Mouse (Mus musculus): Measurements from ENCODE around the gene Fxyd3. TPM values are rescaled to one million over a fixed set of nuclear protein-coding genes. Genes with fewer than 3 reads are reported as not detected.

The Fxyd3 gene
- polyA plus RNA-seq, 1 experiment = not detected

- Histone ChIP-seq H3K27ac (replicated peaks; ENCODE audit: low read depth, low read length) (no peak overlapping the region), H3K4me1 (ENCODE audit: control insufficient read depth, insufficient read depth, insufficient read length, low read length) (peaks cover 17% of the 10 kb centered on the region), H3K4me3 (ENCODE audit: insufficient read depth, low read depth, low read length) (no peak overlapping the region)
Measured at GRCm38 (mm10) chr7:31086175-31086755, 9.8 kb upstream of the Fxyd3 start.

DNA sequence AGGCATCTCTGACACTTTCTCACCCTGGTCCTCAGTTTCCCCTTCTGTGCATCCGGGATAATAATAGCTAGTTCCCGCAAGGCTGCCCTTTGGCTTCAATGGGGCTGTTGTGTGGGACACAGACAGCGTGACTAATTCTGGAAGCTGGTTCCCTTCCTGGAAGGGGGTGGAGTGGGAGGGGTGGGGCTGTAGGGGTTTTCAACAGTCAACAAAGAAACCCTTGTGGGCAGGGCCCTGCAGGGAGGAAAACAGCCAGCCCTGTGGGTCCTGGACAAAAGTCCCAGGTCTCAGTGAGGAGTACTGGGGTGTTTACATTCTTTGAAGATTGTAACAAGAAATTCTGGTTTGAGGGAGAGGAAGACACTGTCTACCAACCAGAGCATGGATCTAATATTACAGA lies 8.7 kb upstream of the Fxyd3 start:
- Histone ChIP-seq H3K4me3 (ENCODE audit: insufficient read depth, low read depth, low read length) (no peak overlapping the region), H3K27ac (replicated peaks; ENCODE audit: low read depth, low read length) (no peak overlapping the region; the same call in 1 of the 2 replicates), H3K4me1 (ENCODE audit: control insufficient read depth, insufficient read depth, insufficient read length, low read length) (peaks cover 17% of the 10 kb centered on the region)

DNA sequence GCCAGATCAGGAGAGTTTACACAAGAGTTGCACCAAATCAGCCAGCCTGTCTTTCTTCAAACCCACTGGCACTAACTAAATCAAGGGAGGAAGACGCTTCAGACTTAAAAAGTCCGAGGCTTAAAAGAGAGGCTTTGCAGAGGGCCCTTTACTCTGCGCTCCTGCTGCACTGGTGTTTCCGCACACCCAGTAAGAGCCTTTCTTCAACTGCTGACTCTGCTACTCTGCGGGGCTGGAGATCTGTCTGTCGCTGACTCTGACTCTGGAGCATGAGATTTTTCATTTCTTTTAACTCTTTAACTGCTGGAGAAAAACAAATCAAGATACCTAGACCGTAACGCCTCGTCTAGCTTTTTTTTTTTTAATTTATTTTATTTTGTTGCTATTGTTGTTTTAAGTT lies 7.6 kb upstream of the Fxyd3 start:
- Histone ChIP-seq H3K27ac (replicated peaks; ENCODE audit: low read depth, low read length) (peak overlapping the region; percentile 81), H3K4me3 (ENCODE audit: insufficient read depth, low read depth, low read length) (no peak overlapping the region), H3K4me1 (ENCODE audit: control insufficient read depth, insufficient read depth, insufficient read length, low read length) (peaks cover 17% of the 10 kb centered on the region)

DNA sequence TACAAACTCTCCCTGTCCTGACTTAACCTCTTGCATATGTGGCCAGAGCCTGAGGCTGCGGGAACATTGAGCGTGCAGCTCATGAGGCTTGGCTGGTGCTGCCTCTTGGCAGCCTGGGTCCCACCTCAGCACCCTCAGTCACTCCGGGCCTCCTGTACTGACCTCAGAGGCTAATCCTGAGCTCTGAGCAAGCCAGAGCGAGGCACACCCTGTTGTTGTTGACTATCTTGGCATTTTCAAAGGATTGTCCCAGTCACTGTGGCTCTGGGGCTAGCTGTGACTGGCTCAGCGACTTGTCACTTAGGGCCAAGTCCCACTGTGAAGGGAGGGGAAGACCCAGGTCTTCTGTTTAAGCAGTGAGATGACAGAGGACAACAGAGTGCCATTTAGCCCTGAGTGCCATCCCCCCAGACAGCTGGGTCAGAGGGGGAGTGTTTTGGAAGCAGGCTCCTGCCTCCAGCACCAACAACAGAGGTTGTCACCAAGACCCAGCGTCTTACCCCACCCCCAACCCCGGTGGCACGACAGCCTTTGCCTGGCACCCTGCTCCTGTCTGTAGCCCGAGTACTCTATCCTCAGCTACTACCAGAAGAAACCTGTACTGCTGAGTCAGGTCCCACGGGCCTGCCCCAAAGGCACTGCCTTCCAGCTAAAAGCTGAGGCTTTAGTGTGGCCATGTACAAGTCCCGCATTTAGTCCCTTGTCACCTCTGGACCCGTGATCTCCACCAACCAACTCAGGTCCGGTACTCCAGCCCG lies 6.5 kb upstream of the Fxyd3 start:
- H3K27ac ChIP-seq (replicated peaks; ENCODE audit: low read depth, low read length) = peak overlapping the region; percentile 81
- no peak overlapping the region for H3K4me3 ChIP-seq (ENCODE audit: insufficient read depth, low read depth, low read length)
- H3K4me1 ChIP-seq (ENCODE audit: control insufficient read depth, insufficient read depth, insufficient read length, low read length) = peaks cover 17% of the 10 kb centered on the region

- Histone ChIP-seq H3K27ac (replicated peaks; ENCODE audit: low read depth, low read length) (peak overlapping the region; percentile 7), H3K4me1 (ENCODE audit: control insufficient read depth, insufficient read depth, insufficient read length, low read length) (peaks cover 17% of the 10 kb centered on the region), H3K4me3 (ENCODE audit: insufficient read depth, low read depth, low read length) (no peak overlapping the region)
Measured at GRCm38 (mm10) chr7:31082106-31082505, 5.6 kb upstream of the Fxyd3 start.

DNA sequence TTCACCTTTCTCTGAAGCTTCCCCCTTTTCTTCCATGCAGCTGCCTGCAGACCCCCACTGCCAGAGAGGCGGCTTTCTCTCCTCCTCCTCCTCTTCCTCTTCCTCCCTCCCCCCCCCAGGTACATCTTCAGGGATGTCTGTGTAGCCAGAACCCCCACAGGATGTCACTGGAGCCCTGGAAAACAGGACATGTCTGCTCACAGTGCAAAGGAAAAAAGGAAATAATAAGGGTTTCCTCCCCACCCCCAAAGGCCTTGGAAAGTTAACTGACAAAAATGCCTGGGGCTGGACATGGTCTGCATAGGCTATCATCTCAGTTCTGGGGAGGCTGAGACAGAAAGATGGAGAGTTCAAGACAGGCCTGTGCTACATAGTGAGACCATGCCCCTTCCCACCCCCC lies 4.6 kb upstream of the Fxyd3 start:
- Histone ChIP-seq H3K4me1 (ENCODE audit: control insufficient read depth, insufficient read depth, insufficient read length, low read length) (peaks cover 15% of the 10 kb centered on the region), H3K27ac (replicated peaks; ENCODE audit: low read depth, low read length) (no peak overlapping the region), H3K4me3 (ENCODE audit: insufficient read depth, low read depth, low read length) (no peak overlapping the region)

DNA sequence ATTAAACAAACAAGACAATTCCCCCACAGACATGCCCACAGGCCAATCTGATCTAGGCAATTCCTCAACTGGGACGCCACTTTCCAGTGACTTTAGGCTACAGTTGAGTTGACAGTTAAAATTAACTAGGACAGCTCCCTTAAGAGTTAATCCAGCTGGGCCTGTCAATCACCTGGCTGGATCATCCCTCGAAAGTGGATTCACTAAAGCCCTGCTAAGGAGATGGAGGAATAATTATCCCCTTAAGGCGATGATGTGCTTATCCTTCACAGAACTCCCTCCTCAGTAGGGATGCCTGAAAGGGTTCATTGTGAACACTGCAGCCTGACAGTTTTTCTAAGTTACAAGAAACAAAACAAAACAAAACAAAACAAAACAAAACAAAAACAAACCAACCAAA lies 4.1 kb upstream of the Fxyd3 start:
- Histone ChIP-seq H3K27ac (replicated peaks; ENCODE audit: low read depth, low read length) (no peak overlapping the region), H3K4me3 (ENCODE audit: insufficient read depth, low read depth, low read length) (no peak overlapping the region)

DNA sequence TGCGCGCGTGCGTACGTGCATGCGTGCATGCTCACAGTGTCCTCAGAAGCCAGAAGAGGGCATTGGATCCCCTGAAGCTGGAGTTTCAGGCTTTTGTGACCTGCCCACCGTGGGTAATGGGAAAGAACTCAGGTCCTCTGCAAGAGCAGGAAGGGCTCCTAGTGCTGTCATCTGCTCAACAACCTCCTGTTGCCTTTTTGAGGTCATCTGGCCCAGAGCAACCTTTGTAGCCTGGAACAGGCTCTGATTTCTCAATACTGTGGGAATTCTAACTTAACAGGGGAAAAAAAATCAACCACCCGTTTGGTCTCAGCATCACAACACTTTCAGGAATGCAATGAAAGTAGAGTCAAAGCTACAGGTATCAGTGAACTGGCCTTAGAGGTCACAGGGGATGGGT lies 3.2 kb upstream of the Fxyd3 start:
- H3K27ac ChIP-seq (replicated peaks; ENCODE audit: low read depth, low read length) = no peak overlapping the region
- no peak overlapping the region for H3K4me3 ChIP-seq (ENCODE audit: insufficient read depth, low read depth, low read length)
- peaks cover 8% of the 10 kb centered on the region; the same call in 1 of the 2 replicates for H3K4me1 ChIP-seq (ENCODE audit: control insufficient read depth, insufficient read depth, insufficient read length, low read length)

More for the DNA sequence above, 4.1 kb upstream of the Fxyd3 start:
- H3K4me1 ChIP-seq (ENCODE audit: control insufficient read depth, insufficient read depth, insufficient read length, low read length) = peaks cover 11% of the 10 kb centered on the region

GRCm38 (mm10) chr7:31077885-31078445 lies 1.5 kb upstream of the Fxyd3 start:
- H3K4me1 ChIP-seq (ENCODE audit: control insufficient read depth, insufficient read depth, insufficient read length, low read length) = peaks cover under 1% of the 10 kb centered on the region; the same call in 1 of the 2 replicates
- H3K27ac ChIP-seq (replicated peaks; ENCODE audit: low read depth, low read length) = no peak overlapping the region
- H3K4me3 ChIP-seq (ENCODE audit: insufficient read depth, low read depth, low read length) = no peak overlapping the region

DNA sequence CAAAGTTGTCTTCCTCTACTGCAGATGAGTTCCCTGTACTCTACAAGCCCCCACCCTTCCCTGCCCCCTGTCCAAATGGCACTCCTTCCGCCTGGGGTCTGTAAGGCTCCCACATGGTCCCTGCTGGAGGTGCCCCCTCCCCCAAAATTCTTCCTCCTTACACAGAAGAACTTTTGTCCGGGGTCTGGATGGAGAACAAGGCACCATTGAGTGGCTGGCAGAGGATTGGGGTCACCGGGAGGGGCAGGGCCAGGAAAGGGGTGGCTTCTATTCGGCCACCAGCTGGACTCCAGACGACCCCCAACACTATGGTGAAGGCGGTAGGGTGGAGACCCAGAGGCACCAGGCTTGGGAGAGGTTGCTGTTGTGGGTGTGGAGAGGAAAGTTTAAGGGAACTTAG lies 966 bp upstream of the Fxyd3 start:
- no peak overlapping the region for H3K4me3 ChIP-seq (ENCODE audit: insufficient read depth, low read depth, low read length)
- H3K27ac ChIP-seq (replicated peaks; ENCODE audit: low read depth, low read length) = no peak overlapping the region
- no peaks in the 10 kb centered on the region for H3K4me1 ChIP-seq (ENCODE audit: control insufficient read depth, insufficient read depth, insufficient read length, low read length)

DNA sequence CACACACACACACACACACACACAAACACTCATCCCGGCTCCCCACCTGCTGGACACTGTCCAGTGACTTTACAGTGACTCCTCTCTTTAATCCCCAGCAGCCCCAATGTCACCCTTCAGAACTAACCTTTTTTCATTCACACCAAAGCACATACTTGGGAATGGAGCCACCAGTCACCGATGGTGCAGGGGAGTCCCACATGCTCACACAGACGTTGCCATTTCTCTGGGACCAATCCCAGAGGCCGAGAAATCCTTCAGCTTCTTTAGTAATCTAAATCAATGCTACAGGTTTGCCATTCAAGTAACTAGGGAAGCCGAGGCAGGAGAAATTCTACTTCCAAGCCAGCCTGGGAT lies 1.8 kb downstream of the Fxyd3 start:
- Histone ChIP-seq H3K27ac (replicated peaks; ENCODE audit: low read depth, low read length) (no peak overlapping the region), H3K4me3 (ENCODE audit: insufficient read depth, low read depth, low read length) (no peak overlapping the region), H3K4me1 (ENCODE audit: control insufficient read depth, insufficient read depth, insufficient read length, low read length) (no peaks in the 10 kb centered on the region)

GRCm38 (mm10) chr7:31074061-31074712 lies 2.3 kb downstream of the Fxyd3 start:
- Histone ChIP-seq H3K4me3 (ENCODE audit: insufficient read depth, low read depth, low read length) (no peak overlapping the region), H3K27ac (replicated peaks; ENCODE audit: low read depth, low read length) (no peak overlapping the region), H3K4me1 (ENCODE audit: control insufficient read depth, insufficient read depth, insufficient read length, low read length) (no peaks in the 10 kb centered on the region)

DNA sequence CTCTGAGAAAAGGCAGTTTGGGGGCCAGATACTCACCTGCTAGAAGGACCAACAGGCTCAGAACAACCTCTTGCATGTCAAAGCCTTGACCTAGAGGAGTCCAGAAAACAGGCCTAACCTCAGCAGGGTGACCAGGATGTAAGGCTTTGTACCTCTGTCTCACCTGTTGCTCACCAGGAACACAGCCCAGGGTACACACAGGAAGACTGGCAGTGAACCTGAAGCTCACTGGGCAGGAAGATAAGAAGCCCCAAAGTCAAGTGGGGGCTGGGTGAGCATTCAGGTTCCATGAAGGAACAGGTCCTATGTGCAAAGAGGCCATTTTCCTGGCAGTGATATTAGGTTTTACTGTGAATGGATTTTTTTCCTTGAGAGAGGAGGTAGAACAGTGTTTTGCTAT lies 3.0 kb downstream of the Fxyd3 start:
- Histone ChIP-seq H3K4me1 (ENCODE audit: control insufficient read depth, insufficient read depth, insufficient read length, low read length) (no peaks in the 10 kb centered on the region), H3K4me3 (ENCODE audit: insufficient read depth, low read depth, low read length) (no peak overlapping the region), H3K27ac (replicated peaks; ENCODE audit: low read depth, low read length) (no peak overlapping the region)

DNA sequence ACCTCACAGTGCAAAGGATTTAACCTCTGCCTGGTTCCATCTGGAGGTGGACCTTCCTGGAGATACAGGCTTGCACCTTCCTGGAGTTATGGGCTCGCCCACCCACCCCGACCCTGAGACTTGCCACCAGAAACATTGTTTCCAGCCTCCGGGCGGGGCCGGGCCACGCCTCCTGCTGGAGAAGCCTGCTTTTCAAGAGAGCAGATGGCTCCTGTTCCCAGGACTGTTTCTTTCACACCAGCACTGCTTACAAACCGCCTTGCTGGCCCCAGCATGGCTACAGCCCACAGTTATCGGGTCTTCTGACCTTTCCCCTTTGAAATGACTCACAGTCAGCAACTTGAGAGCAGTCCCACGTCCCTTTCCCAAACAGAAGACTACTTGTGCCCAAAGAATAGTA lies 4.2 kb downstream of the Fxyd3 start:
- H3K4me3 ChIP-seq (ENCODE audit: insufficient read depth, low read depth, low read length) = no peak overlapping the region
- H3K4me1 ChIP-seq (ENCODE audit: control insufficient read depth, insufficient read depth, insufficient read length, low read length) = no peaks in the 10 kb centered on the region
- no peak overlapping the region for H3K27ac ChIP-seq (replicated peaks; ENCODE audit: low read depth, low read length)

DNA sequence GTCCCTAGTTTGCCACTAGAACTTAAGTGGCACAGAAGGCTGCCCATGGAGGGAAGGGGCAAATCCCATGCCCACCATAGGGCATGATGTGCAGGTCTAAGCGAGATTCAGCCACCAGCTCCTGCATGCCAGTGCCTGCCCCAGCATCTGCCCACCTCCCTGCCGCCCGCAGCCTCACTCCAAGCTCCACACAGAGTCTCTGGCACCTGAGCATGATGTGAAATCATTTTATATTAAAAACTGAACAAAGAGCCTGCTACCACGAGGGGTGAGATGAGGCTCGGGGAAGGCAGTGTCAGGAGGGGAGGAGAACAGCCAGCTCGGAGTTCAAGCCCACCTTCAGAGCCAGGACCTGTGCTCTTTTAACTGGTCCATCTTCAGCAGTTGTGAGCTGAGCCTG lies 6.2 kb downstream of the Fxyd3 start:
- Histone ChIP-seq H3K27ac (replicated peaks; ENCODE audit: low read depth, low read length) (no peak overlapping the region), H3K4me1 (ENCODE audit: control insufficient read depth, insufficient read depth, insufficient read length, low read length) (no peaks in the 10 kb centered on the region), H3K4me3 (ENCODE audit: insufficient read depth, low read depth, low read length) (no peak overlapping the region)
